Mouse (Mus musculus) kidney, postnatal 0 days (tissue): ENCODE measurements around the gene Manba. TPM values are rescaled to one million over a fixed set of nuclear protein-coding genes. Genes with fewer than 3 reads are reported as not detected.
"Not testable (repeated sequence)": the region's sequence is repeated elsewhere in the genome, so short reads cannot be mapped to it uniquely, and the experiment has no call there.

ENCODE experiments used
- ATAC-seq: fragments of 200-750 bp; cut with Nextera tagmentation; replicated peaks from 2 replicates; pipeline ENCODE4 v1.8.0; 2017; ENCODE audit warnings: low read depth, moderate number of reproducible peaks, moderate TSS enrichment, moderate library complexity; ENCODE audit not compliant: low FRiP score
- DNase-seq: peaks from one replicate; pipeline ENCODE4 v3.0.0-alpha.2; 2016; ENCODE audit warnings: low spot score
- H3K27ac ChIP-seq: fragments of 300-500 bp; sonication (generic); 2 replicates; pipeline ENCODE4 v1.5.1; 2014; ENCODE audit warnings: mild to moderate bottlenecking
- H3K27me3 ChIP-seq: fragments of 300-500 bp; sonication (generic); 2 replicates; pipeline ENCODE4 v1.6.1; 2014; ENCODE audit warnings: low read length, mixed read lengths; ENCODE audit not compliant: insufficient read depth
- H3K36me3 ChIP-seq: fragments of 300-500 bp; sonication (generic); 2 replicates; pipeline ENCODE4 v1.6.1; 2014; ENCODE audit warnings: low read length, mixed read lengths; ENCODE audit not compliant: insufficient read depth
- H3K4me1 ChIP-seq: fragments of 300-500 bp; sonication (generic); replicated peaks from 2 replicates; pipeline ENCODE4 v1.6.1; 2014; ENCODE audit warnings: antibody characterized with exemption, low read length, mixed read lengths; ENCODE audit not compliant: insufficient read depth
- H3K4me2 ChIP-seq: fragments of 300-500 bp; sonication (generic); 2 replicates; pipeline ENCODE4 v1.6.1; 2014; ENCODE audit warnings: mild to moderate bottlenecking, low read length, moderate library complexity, mixed read lengths
- H3K4me3 ChIP-seq: fragments of 300-500 bp; sonication (generic); replicated peaks from 2 replicates; pipeline ENCODE4 v1.5.1; 2014; ENCODE audit warnings: low read depth, low read length
- H3K9ac ChIP-seq: fragments of 300-500 bp; sonication (generic); 2 replicates; pipeline ENCODE4 v1.6.1; 2014; ENCODE audit warnings: low read depth, low read length
- H3K9me3 ChIP-seq: fragments of 300-500 bp; sonication (generic); replicated peaks from 2 replicates; pipeline ENCODE4 v1.6.1; 2016; ENCODE audit warnings: low read length, inconsistent platforms, mixed read lengths
- CTCF ChIP-seq: IDR thresholded peaks from 2 replicates; pipeline ENCODE4 v1.5.1; 2016; ENCODE audit warnings: antibody characterized with exemption, low read depth, mild to moderate bottlenecking, moderate library complexity
- WGBS: fragments of 180-500 bp; shearing (Covaris S2); extraction: QIAGEN DNeasy Blood & Tissue Kit; methylation state at CpG from one replicate; pipeline ENCODE4 v1.1.7; 2014; 5-methylcytosine and 5-hydroxymethylcytosine counted together
- polyA plus RNA-seq: library from polyadenylated mRNA; unstranded; fragments of >200 nt; fragmentation: Nextera tagmentation; extraction: Ambion mirVana; gene quantifications from 2 replicates; pipeline ENCODE4 v1.2.1, GENCODE M21; 2015

The Manba gene
- polyA plus RNA-seq, 1 experiment from 2014 or later, result 37.8 TPM

DNA sequence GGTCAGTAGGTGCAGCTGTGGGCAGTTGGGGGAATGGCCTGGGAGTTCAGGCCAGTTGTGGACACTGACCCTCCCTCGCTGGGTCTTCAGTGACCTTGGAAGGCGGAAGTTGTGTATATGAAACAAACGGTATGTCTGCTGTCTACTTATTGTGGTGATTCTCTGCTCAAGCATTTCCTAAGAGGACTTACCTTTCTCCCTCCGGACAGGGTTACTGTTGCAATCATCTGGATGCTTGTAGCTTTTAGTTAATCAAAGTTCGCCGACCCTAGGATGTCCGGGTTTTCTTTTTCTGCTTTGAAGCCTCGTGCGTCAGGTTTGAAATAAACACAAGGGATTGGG is 460 bp downstream of the Manba start:
- ATAC-seq (no peak), DNase-seq (no peak)
- Histone ChIP-seq H3K9me3 (no peaks in the 10 kb centered on the region), H3K9ac (peak overlapping the region; percentile 64), H3K27me3 (no peaks in the 10 kb centered on the region), H3K36me3 (no peaks in the 10 kb centered on the region), H3K4me2 (peak overlapping the region; percentile 86), H3K4me3 (peak overlapping the region; percentile 57), H3K27ac (peak overlapping the region; percentile 37; the same call in 1 of the 2 replicates), H3K4me1 (peaks cover 7% of the 10 kb centered on the region; the same call in 1 of the 2 replicates)
- TF ChIP-seq CTCF, result no peak
- 6% methylated on average over 9 of the region's 9 CpGs for WGBS

DNA sequence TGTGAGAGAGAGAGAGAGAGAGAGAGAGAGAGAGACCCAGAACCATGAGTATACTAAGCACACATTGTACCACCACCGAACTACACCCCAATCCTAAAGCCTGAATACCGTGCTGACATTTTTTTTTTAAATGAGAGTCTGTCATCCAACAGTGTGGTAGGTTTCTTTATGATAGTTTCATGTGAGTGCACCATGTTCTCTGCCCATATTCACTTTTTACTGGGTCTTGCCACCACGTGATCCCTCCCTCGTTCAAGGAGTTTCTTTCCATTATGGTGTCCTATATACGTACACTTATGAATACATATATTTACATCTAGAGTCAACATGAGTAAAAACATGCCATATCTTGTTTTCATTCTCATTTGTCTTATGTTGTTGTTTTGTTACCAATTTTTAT is 940 bp downstream of the Manba start:
- no peak for TF ChIP-seq CTCF
- peak overlapping the region; percentile 57; the same call in 1 of the 2 replicates for H3K4me3 ChIP-seq
- no peaks in the 10 kb centered on the region for H3K27me3 ChIP-seq
- peak overlapping the region; percentile 64; the same call in 1 of the 2 replicates for H3K9ac ChIP-seq
- no peaks in the 10 kb centered on the region for H3K9me3 ChIP-seq
- H3K4me2 ChIP-seq, result peak overlapping the region; percentile 86
- DNase-seq, result no peak
- WGBS, result 72% methylated on average over 5 of the region's 5 CpGs
- peaks cover 7% of the 10 kb centered on the region; the same call in 1 of the 2 replicates for H3K4me1 ChIP-seq
- H3K36me3 ChIP-seq, result no peaks in the 10 kb centered on the region
- ATAC-seq, result no peak
- 0 out of 2 replicates have a peak overlapping the region, but pooled peaks have one; percentile 37 for H3K27ac ChIP-seq

DNA sequence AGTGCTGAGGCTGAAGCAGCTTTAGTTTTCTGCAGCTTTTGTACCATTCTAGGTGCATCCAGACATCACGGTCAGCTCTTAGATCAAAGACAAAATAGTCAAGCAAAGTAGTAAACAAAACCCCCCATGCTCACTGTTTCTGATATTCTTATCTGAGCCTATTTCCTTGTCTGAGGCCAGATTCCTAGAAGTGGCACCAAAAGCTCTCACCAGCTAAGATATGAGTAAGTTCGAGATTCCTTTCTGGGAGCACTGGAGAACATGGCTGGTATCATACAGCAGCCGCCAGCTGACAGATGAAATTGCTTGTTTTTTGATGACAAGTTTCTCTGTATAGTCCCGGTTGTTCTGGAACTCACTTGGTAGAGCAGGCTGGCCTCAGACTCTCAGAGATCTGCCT is 2.4 kb downstream of the Manba start:
- no peaks in the 10 kb centered on the region for H3K36me3 ChIP-seq
- no peak for DNase-seq
- 92% methylated on average over 4 of the region's 4 CpGs for WGBS
- H3K27me3 ChIP-seq, result no peaks in the 10 kb centered on the region
- peaks cover 7% of the 10 kb centered on the region; the same call in 1 of the 2 replicates for H3K4me1 ChIP-seq
- H3K9me3 ChIP-seq, result no peaks in the 10 kb centered on the region
- H3K4me2 ChIP-seq, result no peak overlapping the region
- no peak overlapping the region for H3K9ac ChIP-seq
- ATAC-seq, result no peak
- TF ChIP-seq CTCF, result no peak
- H3K27ac ChIP-seq, result no peak overlapping the region
- H3K4me3 ChIP-seq, result no peak overlapping the region

DNA sequence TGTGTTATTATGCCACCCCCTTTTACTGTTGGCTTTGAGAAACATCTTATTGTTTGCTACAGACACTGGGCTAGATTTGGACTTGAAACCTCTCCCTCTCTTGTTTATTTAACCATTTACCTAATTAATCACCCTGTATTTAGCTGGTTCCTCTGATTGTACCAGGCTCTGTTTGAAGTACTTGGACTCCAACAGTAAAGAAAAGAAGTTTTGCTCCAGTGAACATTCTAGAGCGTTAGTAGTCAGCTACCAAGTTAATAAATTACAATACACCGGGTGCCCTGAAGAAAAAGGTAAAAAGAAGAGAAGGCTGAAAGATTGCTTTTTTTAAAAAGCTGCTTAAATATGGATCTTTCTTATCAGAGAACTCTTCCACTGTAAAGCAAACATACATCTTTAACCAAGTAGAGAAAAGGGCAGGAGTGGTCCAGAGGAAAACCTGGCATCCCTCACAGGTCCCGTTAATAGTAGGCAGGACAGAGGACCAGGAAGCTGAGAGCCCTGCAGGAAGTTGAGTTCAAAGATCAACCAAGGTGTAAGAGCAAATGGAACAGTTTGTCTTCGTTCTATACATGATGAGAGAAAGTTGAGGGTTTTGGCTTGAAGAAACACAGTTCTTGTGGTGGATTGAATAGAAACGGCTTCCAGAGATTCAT is 4.6 kb downstream of the Manba start:
- 52% methylated on average over 5 of the region's 5 CpGs for WGBS
- Histone ChIP-seq H3K27ac (peak overlapping the region; percentile 80), H3K36me3 (no peaks in the 10 kb centered on the region), H3K4me3 (no peak overlapping the region), H3K27me3 (no peaks in the 10 kb centered on the region), H3K4me1 (peaks cover 7% of the 10 kb centered on the region; the same call in 1 of the 2 replicates), H3K9ac (no peak overlapping the region), H3K4me2 (no peak overlapping the region), H3K9me3 (no peaks in the 10 kb centered on the region)
- no peak for TF ChIP-seq CTCF
- DNase-seq (peak; percentile 47), ATAC-seq (no peak)

DNA sequence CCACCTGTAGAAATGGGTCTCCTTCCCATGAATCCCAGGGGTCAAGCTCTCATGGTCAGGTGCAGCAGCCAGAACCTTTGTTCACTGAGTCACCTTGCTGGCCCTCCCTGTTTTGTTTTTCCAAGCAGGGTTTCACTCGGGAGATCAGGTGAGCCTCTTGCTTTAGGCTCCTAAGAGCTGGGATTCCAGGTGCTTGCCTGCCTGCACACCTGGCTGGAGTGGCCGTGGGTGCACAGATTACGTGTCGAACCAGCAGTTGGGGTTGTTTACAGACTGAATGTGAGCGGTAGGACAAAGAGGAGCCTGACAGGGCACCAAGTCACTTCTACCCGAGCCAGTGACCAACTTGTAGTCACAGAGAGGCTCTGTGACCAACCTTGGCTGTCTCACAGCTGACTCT is 5.7 kb downstream of the Manba start:
- WGBS, result 72% methylated on average over 6 of the region's 6 CpGs
- Histone ChIP-seq H3K36me3 (no peaks in the 10 kb centered on the region), H3K27ac (peak overlapping the region; percentile 80; the same call in 1 of the 2 replicates), H3K4me1 (peaks cover 7% of the 10 kb centered on the region; the same call in 1 of the 2 replicates), H3K27me3 (no peaks in the 10 kb centered on the region), H3K4me3 (no peak overlapping the region), H3K4me2 (no peak overlapping the region), H3K9me3 (no peaks in the 10 kb centered on the region), H3K9ac (no peak overlapping the region)
- ATAC-seq (no peak), DNase-seq (no peak)
- no peak for TF ChIP-seq CTCF

DNA sequence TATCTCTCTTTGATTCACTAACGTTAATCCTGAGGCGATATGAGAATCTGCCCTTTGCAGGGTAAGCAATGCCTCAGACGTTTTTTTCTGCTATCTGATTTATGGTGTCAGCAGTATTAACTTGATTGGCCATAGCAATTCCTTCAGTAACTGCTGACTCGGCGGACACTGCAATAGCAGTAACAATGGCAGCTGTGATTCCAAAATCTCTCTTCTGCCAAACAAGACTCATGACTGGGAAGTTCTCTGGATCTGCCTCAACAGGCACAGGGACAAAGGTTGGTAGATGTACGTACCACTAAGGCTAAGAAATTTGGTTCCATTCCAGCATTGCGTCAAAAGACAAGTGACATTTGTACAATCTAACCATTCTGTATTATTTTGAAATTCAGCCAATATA is 7.9 kb downstream of the Manba start:
- H3K9me3 ChIP-seq, H3K36me3 ChIP-seq, H3K4me3 ChIP-seq, H3K27ac ChIP-seq, H3K4me1 ChIP-seq, DNase-seq, H3K27me3 ChIP-seq, H3K9ac ChIP-seq, H3K4me2 ChIP-seq, ATAC-seq: not testable (repeated sequence)
- 75% methylated on average over 7 of the region's 7 CpGs for WGBS

DNA sequence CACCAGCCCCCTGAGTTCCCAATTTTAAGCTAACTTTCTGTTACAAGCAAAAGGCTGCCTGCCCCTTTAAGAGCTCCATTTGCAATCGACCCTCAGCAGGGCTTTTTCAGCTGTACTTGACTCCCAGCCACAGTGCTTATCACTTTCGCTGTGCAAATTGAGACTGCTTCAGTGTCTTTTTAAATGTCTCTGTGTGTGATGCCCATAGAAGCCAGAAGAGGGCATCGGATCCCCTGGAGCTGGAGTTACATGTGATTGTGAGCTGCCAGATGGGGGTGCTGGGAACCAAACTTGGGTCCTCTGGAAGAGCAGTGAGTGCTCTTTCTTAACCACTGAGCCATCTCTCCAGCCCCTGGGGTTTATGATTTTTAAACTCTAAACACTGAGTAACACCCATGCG is 12.5 kb downstream of the Manba start:
- H3K4me2 ChIP-seq, DNase-seq, H3K27me3 ChIP-seq, H3K4me3 ChIP-seq, ATAC-seq, H3K36me3 ChIP-seq, H3K27ac ChIP-seq, H3K9ac ChIP-seq, H3K4me1 ChIP-seq, H3K9me3 ChIP-seq: not testable (repeated sequence)
- WGBS, result 91% methylated on average over 4 of the region's 4 CpGs
